Mouse (Mus musculus): ENCODE measurements around the gene Arl14. TPM values are rescaled to one million over a fixed set of nuclear protein-coding genes. Genes with fewer than 3 reads are reported as not detected.

The Arl14 gene
- not detected in 2 replicates for polyA plus RNA-seq (2016; fragmentation: Nextera tagmentation; extraction: Ambion mirVana)

GRCm38 (mm10) chr3:69221806-69222501 is at the start of gene Arl14:
Arl14 (plus strand) TSS chr3:69222419.
- no peak for DNase-seq (ENCODE audit: low spot score)
- Histone ChIP-seq H3K4me1 (replicated peaks) (peaks cover 5% of the 10 kb centered on the region; the same call in 1 of the 2 replicates), H3K27me3 (ENCODE audit: insufficient read depth, poor library complexity, severe bottlenecking) (no peaks in the 10 kb centered on the region), H3K36me3 (no peaks in the 10 kb centered on the region), H3K4me3 (no peak within 1 kb of the TSS), H3K27ac (no peak within 1 kb of the TSS), H3K9me3 (no peaks in the 10 kb centered on the region)
- 90% methylated on average over 8 of the region's 8 CpGs for WGBS

GRCm38 (mm10) chr3:69175229-69175628 is 47.0 kb upstream of the Arl14 start:
- Histone ChIP-seq H3K27ac (no peak overlapping the region), H3K4me3 (no peak overlapping the region), H3K27me3 (ENCODE audit: insufficient read depth, poor library complexity, severe bottlenecking) (no peaks in the 10 kb centered on the region), H3K9me3 (no peaks in the 10 kb centered on the region), H3K4me1 (replicated peaks) (peaks cover 9% of the 10 kb centered on the region), H3K36me3 (no peaks in the 10 kb centered on the region)
- WGBS, result 40% methylated on average over 1 of the region's 1 CpGs
- no peak for DNase-seq (ENCODE audit: low spot score)

GRCm38 (mm10) chr3:69177168-69177797 is 44.9 kb upstream of the Arl14 start:
- H3K4me1 ChIP-seq (replicated peaks), result peaks cover 9% of the 10 kb centered on the region
- H3K27me3 ChIP-seq (ENCODE audit: insufficient read depth, poor library complexity, severe bottlenecking), result no peaks in the 10 kb centered on the region
- WGBS, result 90% methylated on average over 15 of the region's 15 CpGs
- no peak for DNase-seq (ENCODE audit: low spot score)
- no peaks in the 10 kb centered on the region for H3K36me3 ChIP-seq
- no peak overlapping the region for H3K27ac ChIP-seq
- no peak overlapping the region for H3K4me3 ChIP-seq
- H3K9me3 ChIP-seq, result no peaks in the 10 kb centered on the region

- DNase-seq (ENCODE audit: low spot score), result no peak
- Histone ChIP-seq H3K36me3 (no peaks in the 10 kb centered on the region), H3K27ac (no peak overlapping the region), H3K9me3 (no peaks in the 10 kb centered on the region), H3K27me3 (ENCODE audit: insufficient read depth, poor library complexity, severe bottlenecking) (no peaks in the 10 kb centered on the region), H3K4me1 (replicated peaks) (peaks cover 9% of the 10 kb centered on the region), H3K4me3 (no peak overlapping the region)
Measured at GRCm38 (mm10) chr3:69177914-69178313, 44.3 kb upstream of the Arl14 start.

GRCm38 (mm10) chr3:69178365-69179004 is 43.7 kb upstream of the Arl14 start:
- 61% methylated on average over 14 of the region's 14 CpGs for WGBS
- Histone ChIP-seq H3K27ac (no peak overlapping the region), H3K4me3 (no peak overlapping the region), H3K36me3 (no peaks in the 10 kb centered on the region), H3K9me3 (no peaks in the 10 kb centered on the region), H3K27me3 (ENCODE audit: insufficient read depth, poor library complexity, severe bottlenecking) (no peaks in the 10 kb centered on the region), H3K4me1 (replicated peaks) (peaks cover 9% of the 10 kb centered on the region)
- no peak for DNase-seq (ENCODE audit: low spot score)

- H3K36me3 ChIP-seq, result no peaks in the 10 kb centered on the region
- no peak for DNase-seq (ENCODE audit: low spot score)
- peaks cover 9% of the 10 kb centered on the region for H3K4me1 ChIP-seq (replicated peaks)
- H3K27ac ChIP-seq, result no peak overlapping the region
- H3K27me3 ChIP-seq (ENCODE audit: insufficient read depth, poor library complexity, severe bottlenecking), result no peaks in the 10 kb centered on the region
- no peak overlapping the region for H3K4me3 ChIP-seq
- WGBS, result 91% methylated on average over 8 of the region's 8 CpGs
- H3K9me3 ChIP-seq, result no peaks in the 10 kb centered on the region
Measured at GRCm38 (mm10) chr3:69181531-69181930, 40.7 kb upstream of the Arl14 start.

GRCm38 (mm10) chr3:69182225-69182624 is 40.0 kb upstream of the Arl14 start:
- peaks cover 9% of the 10 kb centered on the region for H3K4me1 ChIP-seq (replicated peaks)
- no peaks in the 10 kb centered on the region for H3K9me3 ChIP-seq
- H3K4me3 ChIP-seq, result no peak overlapping the region
- no peaks in the 10 kb centered on the region for H3K27me3 ChIP-seq (ENCODE audit: insufficient read depth, poor library complexity, severe bottlenecking)
- no peak overlapping the region for H3K27ac ChIP-seq
- DNase-seq (ENCODE audit: low spot score), result no peak
- no peaks in the 10 kb centered on the region for H3K36me3 ChIP-seq

GRCm38 (mm10) chr3:69185244-69185643 is 37.0 kb upstream of the Arl14 start:
- no peak overlapping the region for H3K27ac ChIP-seq
- H3K36me3 ChIP-seq, result no peaks in the 10 kb centered on the region
- no peak overlapping the region for H3K4me3 ChIP-seq
- no peaks in the 10 kb centered on the region for H3K4me1 ChIP-seq (replicated peaks)
- H3K27me3 ChIP-seq (ENCODE audit: insufficient read depth, poor library complexity, severe bottlenecking), result no peaks in the 10 kb centered on the region
- no peak for DNase-seq (ENCODE audit: low spot score)
- H3K9me3 ChIP-seq, result no peaks in the 10 kb centered on the region
- WGBS, result 88% methylated on average over 7 of the region's 7 CpGs

- 86% methylated on average over 4 of the region's 4 CpGs for WGBS
- Histone ChIP-seq H3K4me1 (replicated peaks) (no peaks in the 10 kb centered on the region), H3K4me3 (no peak overlapping the region), H3K27ac (no peak overlapping the region), H3K27me3 (ENCODE audit: insufficient read depth, poor library complexity, severe bottlenecking) (no peaks in the 10 kb centered on the region), H3K36me3 (no peaks in the 10 kb centered on the region), H3K9me3 (no peaks in the 10 kb centered on the region)
- DNase-seq (ENCODE audit: low spot score), result no peak
Measured at GRCm38 (mm10) chr3:69186031-69186430, 36.2 kb upstream of the Arl14 start.

- Histone ChIP-seq H3K27me3 (ENCODE audit: insufficient read depth, poor library complexity, severe bottlenecking) (no peaks in the 10 kb centered on the region), H3K36me3 (no peaks in the 10 kb centered on the region), H3K9me3 (no peaks in the 10 kb centered on the region), H3K4me3 (no peak overlapping the region), H3K4me1 (replicated peaks) (no peaks in the 10 kb centered on the region), H3K27ac (no peak overlapping the region)
- 81% methylated on average over 16 of the region's 16 CpGs for WGBS
- no peak for DNase-seq (ENCODE audit: low spot score)
Measured at GRCm38 (mm10) chr3:69186643-69187042, 35.6 kb upstream of the Arl14 start.

- Histone ChIP-seq H3K4me3 (no peak overlapping the region), H3K27me3 (ENCODE audit: insufficient read depth, poor library complexity, severe bottlenecking) (no peaks in the 10 kb centered on the region), H3K9me3 (no peaks in the 10 kb centered on the region), H3K27ac (no peak overlapping the region), H3K36me3 (no peaks in the 10 kb centered on the region), H3K4me1 (replicated peaks) (no peaks in the 10 kb centered on the region)
- 88% methylated on average over 3 of the region's 3 CpGs for WGBS
- no peak for DNase-seq (ENCODE audit: low spot score)
Measured at GRCm38 (mm10) chr3:69192995-69193394, 29.2 kb upstream of the Arl14 start.

GRCm38 (mm10) chr3:69194496-69194895 is 27.7 kb upstream of the Arl14 start:
- no peak overlapping the region for H3K4me3 ChIP-seq
- no peaks in the 10 kb centered on the region for H3K4me1 ChIP-seq (replicated peaks)
- no peaks in the 10 kb centered on the region for H3K36me3 ChIP-seq
- H3K27ac ChIP-seq, result no peak overlapping the region
- 73% methylated on average over 9 of the region's 9 CpGs for WGBS
- H3K9me3 ChIP-seq, result no peaks in the 10 kb centered on the region
- DNase-seq (ENCODE audit: low spot score), result no peak
- H3K27me3 ChIP-seq (ENCODE audit: insufficient read depth, poor library complexity, severe bottlenecking), result no peaks in the 10 kb centered on the region

GRCm38 (mm10) chr3:69195251-69195650 is 27.0 kb upstream of the Arl14 start:
- Histone ChIP-seq H3K4me3 (no peak overlapping the region), H3K27me3 (ENCODE audit: insufficient read depth, poor library complexity, severe bottlenecking) (no peaks in the 10 kb centered on the region), H3K27ac (no peak overlapping the region), H3K9me3 (no peaks in the 10 kb centered on the region), H3K36me3 (no peaks in the 10 kb centered on the region), H3K4me1 (replicated peaks) (no peaks in the 10 kb centered on the region)
- DNase-seq (ENCODE audit: low spot score), result no peak
- WGBS, result 56% methylated on average over 8 of the region's 8 CpGs
